Mouse (Mus musculus): Measurements from ENCODE around the gene B630019K06Rik. TPM values are rescaled to one million over a fixed set of nuclear protein-coding genes. Genes with fewer than 3 reads are reported as not detected.

B630019K06Rik gene
- total and polyA plus RNA-seq, 2 experiments from 2014 or later, result 40.5 to 113 TPM

DNA sequence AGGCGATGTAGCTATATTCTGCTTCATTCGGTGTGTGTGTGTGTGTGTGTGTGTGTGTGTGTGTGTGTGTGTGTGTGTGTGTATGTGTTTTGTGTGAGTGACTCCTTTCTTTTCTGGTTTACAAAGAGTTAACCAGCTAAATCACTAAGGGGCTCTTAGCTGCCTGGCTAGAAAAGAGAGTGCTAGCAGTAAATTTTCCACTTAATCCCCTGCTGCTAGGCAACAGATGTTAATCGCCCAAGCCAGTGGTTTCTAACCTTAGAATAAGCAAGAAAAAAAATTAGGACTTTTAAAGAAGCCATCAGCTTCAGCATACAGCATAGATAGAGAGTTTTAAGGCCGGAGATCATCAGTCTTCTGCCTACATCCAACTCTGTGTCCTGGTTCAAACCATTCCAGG lies 35.1 kb downstream of the B630019K06Rik start:
- H3K4me2 ChIP-seq (ENCODE audit: low read depth, low read length, poor library complexity, severe bottlenecking), result no peak overlapping the region
- H3K36me3 ChIP-seq (ENCODE audit: insufficient read depth, low read length), result no peaks in the 10 kb centered on the region
- H3K4me3 ChIP-seq (ENCODE audit: low read depth, low read length), result no peak overlapping the region
- ATAC-seq (ENCODE audit: low FRiP score) (no peak), DNase-seq (ENCODE audit: low spot score) (peak; percentile 5)
- H3K27me3 ChIP-seq (ENCODE audit: insufficient read depth, low read length), result no peaks in the 10 kb centered on the region
- H3K9me3 ChIP-seq (ENCODE audit: low read length), result no peaks in the 10 kb centered on the region
- WGBS, result 22% methylated on average over 4 of the region's 4 CpGs
- H3K4me1 ChIP-seq (ENCODE audit: insufficient read depth, low read length), result no peaks in the 10 kb centered on the region
- H3K9ac ChIP-seq (replicated peaks; ENCODE audit: low read length, poor library complexity, severe bottlenecking), result no peak overlapping the region
- H3K27ac ChIP-seq (ENCODE audit: low read depth, low read length), result no peak overlapping the region
- no peak for TF ChIP-seq CTCF (IDR thresholded peaks at IDR 0.05)

DNA sequence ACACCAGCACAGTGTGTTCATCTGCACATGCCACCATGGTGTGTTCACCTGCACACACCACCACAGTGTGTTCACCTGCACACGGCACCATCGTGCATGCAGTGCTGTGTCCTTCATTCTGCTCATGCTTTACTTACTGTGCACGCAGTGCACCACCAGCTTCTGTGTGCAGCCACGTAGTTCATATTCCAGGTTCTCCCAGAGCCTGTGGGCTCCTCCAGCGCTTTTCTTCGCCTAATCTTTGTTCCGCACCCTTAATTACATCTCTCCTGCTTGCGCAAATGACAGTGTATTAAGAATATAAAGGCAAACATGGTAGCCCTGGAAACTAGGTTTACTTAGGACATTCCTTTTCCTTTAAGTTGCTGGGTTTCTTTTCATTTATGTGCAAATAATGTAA lies 51.9 kb downstream of the B630019K06Rik start:
- 68% methylated on average over 8 of the region's 8 CpGs for WGBS
- no peak for DNase-seq (ENCODE audit: low spot score)
- no peaks in the 10 kb centered on the region for H3K4me1 ChIP-seq (ENCODE audit: insufficient read depth, low read length)
- no peak overlapping the region for H3K4me2 ChIP-seq (ENCODE audit: low read depth, low read length, poor library complexity, severe bottlenecking)
- H3K9ac ChIP-seq (replicated peaks; ENCODE audit: low read length, poor library complexity, severe bottlenecking), result no peak overlapping the region
- no peaks in the 10 kb centered on the region for H3K27me3 ChIP-seq (ENCODE audit: insufficient read depth, low read length)
- no peaks in the 10 kb centered on the region for H3K9me3 ChIP-seq (ENCODE audit: low read length)
- ATAC-seq (ENCODE audit: low FRiP score), result no peak
- TF ChIP-seq CTCF (IDR thresholded peaks at IDR 0.05), result no peak
- H3K36me3 ChIP-seq (ENCODE audit: insufficient read depth, low read length), result no peaks in the 10 kb centered on the region
- no peak overlapping the region for H3K27ac ChIP-seq (ENCODE audit: low read depth, low read length)
- no peak overlapping the region for H3K4me3 ChIP-seq (ENCODE audit: low read depth, low read length)

Other genes with a start within 250 kb of the B630019K06Rik start
- gene Ssxb8, start 201.5 kb upstream of the B630019K06Rik start, total RNA-seq (2014; rRNA removed), result not detected in 2 replicates
- not detected in 2 replicates for gene Ssxb8, start 201.5 kb upstream of the B630019K06Rik start, polyA plus RNA-seq (2015; fragmentation: Nextera tagmentation; extraction: Ambion mirVana)
- not detected in 2 replicates for gene Ssx9, start 143.9 kb upstream of the B630019K06Rik start, total RNA-seq (2014; rRNA removed)
- gene Ssx9, start 143.9 kb upstream of the B630019K06Rik start, polyA plus RNA-seq (2015; fragmentation: Nextera tagmentation; extraction: Ambion mirVana), result not detected in 2 replicates
- not detected in 2 replicates for gene Ssxb5, start 88.7 kb upstream of the B630019K06Rik start, total RNA-seq (2014; rRNA removed)
- gene Ssxb5, start 88.7 kb upstream of the B630019K06Rik start, polyA plus RNA-seq (2015; fragmentation: Nextera tagmentation; extraction: Ambion mirVana), result not detected in 2 replicates
- not detected in 2 replicates for gene Gm6592, start 48.4 kb upstream of the B630019K06Rik start, total RNA-seq (2014; rRNA removed)
- gene Gm6592, start 48.4 kb upstream of the B630019K06Rik start, polyA plus RNA-seq (2015; fragmentation: Nextera tagmentation; extraction: Ambion mirVana), result not detected in 2 replicates
- gene Gm5751, start 18.1 kb upstream of the B630019K06Rik start, total RNA-seq (2014; rRNA removed), result not detected in 2 replicates
- not detected in 2 replicates for gene Gm5751, start 18.1 kb upstream of the B630019K06Rik start, polyA plus RNA-seq (2015; fragmentation: Nextera tagmentation; extraction: Ambion mirVana)
- not detected in 2 replicates for gene Fthl17b, start 70.6 kb downstream of the B630019K06Rik start, total RNA-seq (2014; rRNA removed)
- not detected in 2 replicates for gene Fthl17b, start 70.6 kb downstream of the B630019K06Rik start, polyA plus RNA-seq (2015; fragmentation: Nextera tagmentation; extraction: Ambion mirVana)
- not detected in 2 replicates for gene Fthl17c, start 84.2 kb downstream of the B630019K06Rik start, total RNA-seq (2014; rRNA removed)
- gene Fthl17c, start 84.2 kb downstream of the B630019K06Rik start, polyA plus RNA-seq (2015; fragmentation: Nextera tagmentation; extraction: Ambion mirVana), result not detected in 2 replicates
- gene Fthl17d, start 94.4 kb downstream of the B630019K06Rik start, total RNA-seq (2014; rRNA removed), result not detected in 2 replicates
- gene Fthl17d, start 94.4 kb downstream of the B630019K06Rik start, polyA plus RNA-seq (2015; fragmentation: Nextera tagmentation; extraction: Ambion mirVana), result not detected in 2 replicates
- gene Fthl17e, start 141.1 kb downstream of the B630019K06Rik start, total RNA-seq (2014; rRNA removed), result not detected in 2 replicates
- not detected in 2 replicates for gene Fthl17e, start 141.1 kb downstream of the B630019K06Rik start, polyA plus RNA-seq (2015; fragmentation: Nextera tagmentation; extraction: Ambion mirVana)
- not detected in 2 replicates for gene Fthl17f, start 170.6 kb downstream of the B630019K06Rik start, total RNA-seq (2014; rRNA removed)
- not detected in 2 replicates for gene Fthl17f, start 170.6 kb downstream of the B630019K06Rik start, polyA plus RNA-seq (2015; fragmentation: Nextera tagmentation; extraction: Ambion mirVana)
- gene 4930402K13Rik, start 212.2 kb downstream of the B630019K06Rik start, total RNA-seq (2014; rRNA removed), result not detected in 2 replicates
- not detected in 2 replicates for gene 4930402K13Rik, start 212.2 kb downstream of the B630019K06Rik start, polyA plus RNA-seq (2015; fragmentation: Nextera tagmentation; extraction: Ambion mirVana)